Mouse (Mus musculus): ENCODE results near the gene Csrnp3. TPM values are rescaled to one million over a fixed set of nuclear protein-coding genes. Genes with fewer than 3 reads are reported as not detected.
"Not testable (repeated sequence)": the region's sequence is repeated elsewhere in the genome, so short reads cannot be mapped to it uniquely, and the experiment has no call there.

The Csrnp3 gene
- polyA plus RNA-seq (2015; fragmentation: Nextera tagmentation; extraction: Ambion mirVana): 0.32 and 0.34 TPM in 2 replicates

GRCm38 (mm10) chr2:65845551-65845950 is at the start of gene Csrnp3:
Csrnp3 (plus strand) TSS chr2:65845767.
- no peak for DNase-seq (ENCODE audit: low spot score)

- no peak for DNase-seq (ENCODE audit: low spot score)
Observed at GRCm38 (mm10) chr2:65801054-65801709, 44.4 kb upstream of the Csrnp3 start.

- no peak for DNase-seq (ENCODE audit: low spot score)
Observed at GRCm38 (mm10) chr2:65806556-65806955, 39.0 kb upstream of the Csrnp3 start.

GRCm38 (mm10) chr2:65811203-65811602 is 34.4 kb upstream of the Csrnp3 start:
- DNase-seq (ENCODE audit: low spot score): not testable (repeated sequence)

GRCm38 (mm10) chr2:65818080-65818796 is 27.3 kb upstream of the Csrnp3 start:
- DNase-seq (ENCODE audit: low spot score): peak; percentile 40

- no peak for DNase-seq (ENCODE audit: low spot score)
Observed at GRCm38 (mm10) chr2:65820114-65820769, 25.3 kb upstream of the Csrnp3 start.

DNA sequence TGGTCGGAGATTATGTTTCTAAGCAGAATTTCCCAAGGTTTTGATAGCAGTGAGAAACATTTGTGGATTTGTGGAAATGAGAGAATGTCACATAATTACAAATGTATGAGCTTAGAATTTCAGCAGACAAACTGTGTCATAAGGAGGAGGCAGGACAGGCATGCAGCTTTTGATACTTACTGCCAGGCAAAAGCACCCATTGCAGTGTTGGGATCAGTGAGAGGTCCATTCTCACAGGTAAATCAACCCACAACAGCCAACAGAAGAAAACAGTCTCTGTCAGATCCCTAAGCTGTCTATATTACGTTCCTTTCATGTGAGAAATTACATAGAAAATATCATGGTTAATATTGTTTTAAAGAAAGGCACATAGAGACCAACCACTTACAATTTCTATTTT is 19.3 kb upstream of the Csrnp3 start:
- no peak for DNase-seq (ENCODE audit: low spot score)

DNA sequence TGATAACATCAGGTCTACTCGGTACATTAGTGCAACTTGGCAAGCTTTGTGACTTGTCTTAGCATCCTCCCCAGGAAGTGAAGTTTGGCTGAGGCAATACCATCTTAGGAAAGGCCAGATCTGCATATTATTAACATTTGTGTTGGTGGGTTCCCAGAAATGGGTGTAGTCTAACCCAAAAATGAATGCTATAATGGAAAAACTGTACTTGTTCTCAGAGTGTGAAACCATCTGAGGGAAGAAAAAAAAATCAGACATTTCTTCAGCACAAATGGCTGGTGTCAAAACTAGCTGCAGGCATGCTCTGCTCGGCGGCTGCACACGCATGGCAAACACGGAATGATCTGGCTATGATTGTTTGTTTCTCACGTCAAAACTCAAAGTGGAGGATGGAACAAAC is 18.8 kb upstream of the Csrnp3 start:
- no peak for DNase-seq (ENCODE audit: low spot score)

GRCm38 (mm10) chr2:65828699-65829098 is 16.9 kb upstream of the Csrnp3 start:
- no peak for DNase-seq (ENCODE audit: low spot score)

DNA sequence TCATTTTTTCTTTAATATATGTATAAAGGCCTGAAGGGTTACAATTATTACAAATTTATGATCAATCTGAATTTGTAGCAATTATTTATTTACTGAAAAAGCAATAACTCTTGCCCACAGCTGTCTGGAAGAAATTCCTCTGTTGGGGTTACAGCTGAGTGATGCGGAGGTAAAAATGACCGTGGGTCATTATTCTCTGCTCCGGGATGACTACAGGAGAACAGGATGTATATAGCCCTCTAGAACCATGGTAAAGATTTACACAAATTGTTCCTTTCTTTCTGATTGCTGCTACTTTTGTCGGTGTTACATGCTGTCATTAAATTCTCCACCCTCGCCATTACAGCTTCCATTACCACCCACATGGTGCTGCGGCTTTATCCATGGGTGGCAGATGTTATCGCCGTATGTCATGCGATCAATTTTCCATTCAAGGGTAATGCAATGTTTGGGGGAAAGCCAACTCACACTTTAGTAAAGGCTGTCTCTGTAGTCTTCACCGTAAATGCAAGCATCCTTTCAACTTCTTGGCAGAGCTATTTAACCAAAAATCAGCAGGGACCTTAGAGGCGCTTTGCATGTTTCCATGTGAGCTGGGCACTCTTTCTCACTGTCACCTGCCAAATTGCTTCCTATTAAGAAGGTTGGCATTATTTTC is 12.7 kb upstream of the Csrnp3 start:
- DNase-seq (ENCODE audit: low spot score): no peak

DNA sequence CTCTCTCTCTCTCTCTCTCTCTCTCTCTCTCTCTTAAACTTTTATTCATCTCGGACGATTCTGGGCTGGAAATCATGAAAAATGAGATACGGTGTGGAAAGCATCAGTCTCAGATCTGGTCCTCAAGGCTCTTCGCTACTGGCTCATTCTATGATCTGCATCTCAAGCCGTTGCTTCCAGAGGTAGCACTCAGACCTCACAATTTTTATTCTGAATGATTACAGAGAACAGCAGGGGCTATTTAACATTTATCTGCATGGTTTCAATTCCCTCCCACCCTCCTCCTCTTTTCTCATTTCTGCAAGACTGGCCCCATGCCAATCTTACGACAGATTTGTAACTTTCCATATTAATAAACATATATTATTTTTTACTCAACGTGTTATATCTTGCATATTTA is 12.1 kb upstream of the Csrnp3 start:
- DNase-seq (ENCODE audit: low spot score): no peak

DNA sequence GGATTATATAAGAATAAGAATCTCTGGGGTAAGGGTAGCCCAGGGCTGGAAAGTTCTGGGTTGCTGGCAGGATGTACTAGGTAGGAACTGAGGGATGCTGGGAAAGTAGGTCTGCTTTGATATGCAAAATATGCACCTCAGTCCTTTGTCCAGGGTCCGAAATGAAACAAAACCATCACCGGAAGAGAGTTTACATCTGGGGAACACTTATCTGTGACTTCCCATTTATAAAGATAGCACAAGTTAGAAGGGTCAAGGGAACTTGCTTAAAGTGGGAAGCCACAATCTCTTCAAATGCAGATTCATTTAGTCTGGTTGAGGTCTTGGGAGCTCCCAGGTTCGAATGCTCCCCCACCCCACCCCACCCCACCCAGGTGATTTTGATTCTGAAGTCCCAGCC is 4.0 kb upstream of the Csrnp3 start:
- DNase-seq (ENCODE audit: low spot score): no peak

DNA sequence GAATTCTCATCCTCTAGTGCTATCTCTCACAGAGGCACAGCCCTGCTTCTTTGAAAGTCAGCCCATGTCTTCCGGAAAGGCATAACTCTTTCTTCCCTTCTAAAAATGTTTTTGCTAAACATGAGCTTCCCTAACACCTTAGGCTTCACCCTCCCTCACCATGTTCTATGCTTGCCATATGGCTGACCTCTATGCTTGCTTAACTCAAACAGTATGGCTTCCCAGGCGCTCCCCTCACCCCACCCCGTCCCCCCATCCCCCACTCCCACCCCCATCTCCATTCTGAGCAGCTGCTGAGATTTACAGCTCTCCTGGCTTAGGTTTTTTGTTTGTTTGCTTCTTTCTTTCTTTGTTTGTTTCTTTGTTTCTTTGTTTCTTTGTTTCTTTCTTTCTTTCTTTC is 3.2 kb upstream of the Csrnp3 start:
- DNase-seq (ENCODE audit: low spot score): no peak

DNA sequence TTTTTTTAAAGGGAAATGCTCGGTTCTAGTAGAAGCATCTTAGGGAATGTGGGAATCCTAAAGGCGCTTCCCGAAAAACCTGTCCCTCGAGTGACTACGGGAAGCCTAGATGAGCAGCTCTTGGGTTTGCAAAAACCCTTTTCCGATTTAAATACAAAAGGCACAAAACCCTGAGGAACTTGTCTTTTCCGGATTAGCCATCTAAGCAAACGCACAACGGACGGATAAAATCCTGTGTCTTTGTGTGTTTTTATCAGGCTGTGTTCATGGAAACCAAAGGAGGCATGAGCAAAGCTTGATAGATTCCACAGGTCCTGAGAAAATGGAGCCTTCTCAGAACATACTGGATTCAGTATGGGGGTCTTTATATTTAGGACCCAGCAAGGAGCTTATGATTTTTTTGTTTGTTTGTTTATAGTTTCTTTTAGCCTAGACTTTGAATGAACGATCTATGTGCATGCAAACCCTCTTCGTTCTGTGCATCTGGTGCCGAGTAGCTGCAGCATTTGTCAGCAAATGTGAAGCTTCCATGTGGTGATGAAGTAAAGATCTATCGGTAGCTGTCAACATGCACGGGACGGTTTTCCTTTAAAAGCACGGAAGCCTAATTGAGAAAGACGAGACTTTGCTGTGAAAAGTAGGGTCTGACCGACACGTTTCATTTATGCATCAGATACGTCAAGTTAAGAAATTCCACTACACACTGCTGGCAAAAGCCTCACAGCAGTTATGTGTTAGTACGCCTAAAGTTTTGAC is 611 bp downstream of the Csrnp3 start:
- no peak for DNase-seq (ENCODE audit: low spot score)

DNA sequence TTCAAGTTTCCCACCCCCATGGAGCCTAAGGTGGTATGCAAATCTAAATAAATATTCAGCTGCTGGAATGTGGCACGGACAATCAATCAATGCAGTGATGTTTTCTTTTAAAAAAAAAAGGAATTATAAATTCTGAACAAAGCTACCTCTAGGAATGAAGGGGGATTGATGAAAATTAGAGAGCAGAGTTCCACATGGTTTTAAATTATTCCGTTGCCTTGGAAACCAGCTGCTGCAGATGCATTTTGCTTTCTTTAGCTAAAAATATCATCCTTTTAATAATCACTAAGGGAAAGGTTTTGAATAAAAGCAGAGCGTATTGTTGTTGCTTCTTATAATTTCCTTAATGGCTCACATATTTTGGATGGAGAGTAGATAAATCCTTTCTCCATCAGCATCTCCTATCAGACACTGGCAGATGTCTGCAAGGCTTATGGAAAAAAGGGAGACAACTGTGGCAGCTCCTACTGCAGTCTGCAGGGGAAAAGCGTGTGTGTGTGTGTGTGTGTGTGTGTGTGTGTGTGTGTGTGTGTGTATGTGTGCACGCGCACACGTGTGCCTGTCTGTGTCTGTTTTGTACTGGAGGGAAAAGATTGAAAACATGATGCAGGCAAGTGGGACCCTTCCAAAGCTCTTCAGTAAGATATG is 2.0 kb downstream of the Csrnp3 start:
- no peak for DNase-seq (ENCODE audit: low spot score)

- DNase-seq (ENCODE audit: low spot score): no peak
Observed at GRCm38 (mm10) chr2:65848706-65849105, 3.1 kb downstream of the Csrnp3 start.

DNA sequence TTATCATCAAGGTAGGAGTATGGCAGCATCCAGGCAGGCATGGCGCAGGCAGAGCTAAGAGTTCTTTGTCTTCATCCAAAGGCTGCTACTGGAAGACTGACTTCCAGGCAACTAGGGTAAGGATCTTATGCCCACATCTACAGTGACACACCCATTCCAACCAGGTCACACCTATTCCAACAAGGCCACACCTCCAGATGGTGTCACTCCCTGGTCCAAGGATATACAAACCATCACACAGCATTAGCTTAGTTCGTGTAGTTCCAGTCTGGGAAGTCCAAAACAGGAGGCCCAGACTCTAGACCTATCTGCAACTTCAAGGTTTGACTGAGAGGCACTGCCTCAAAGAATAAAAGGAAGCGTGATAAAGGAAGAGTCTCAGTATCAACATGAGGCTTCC is 4.7 kb downstream of the Csrnp3 start:
- DNase-seq (ENCODE audit: low spot score): not testable (repeated sequence)

DNA sequence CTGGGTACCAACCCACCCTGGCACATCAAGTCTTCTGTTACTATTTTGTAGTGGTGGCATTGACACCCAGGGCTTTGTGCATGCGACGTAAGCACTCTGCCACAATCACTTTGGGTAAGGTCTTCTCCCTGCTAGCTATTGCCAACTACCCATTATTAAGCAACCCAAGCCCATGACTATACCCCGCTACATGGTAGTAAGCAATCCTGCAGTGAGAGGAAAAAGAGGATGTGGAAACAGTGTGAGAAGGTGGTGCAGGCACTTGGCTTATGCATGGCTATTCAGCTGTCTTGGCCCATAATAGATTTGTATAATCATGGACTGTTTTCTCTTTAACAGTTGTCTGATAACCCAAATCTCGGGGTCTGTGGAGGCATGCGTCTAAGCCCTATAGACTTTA is 11.2 kb downstream of the Csrnp3 start:
- DNase-seq (ENCODE audit: low spot score): no peak

DNA sequence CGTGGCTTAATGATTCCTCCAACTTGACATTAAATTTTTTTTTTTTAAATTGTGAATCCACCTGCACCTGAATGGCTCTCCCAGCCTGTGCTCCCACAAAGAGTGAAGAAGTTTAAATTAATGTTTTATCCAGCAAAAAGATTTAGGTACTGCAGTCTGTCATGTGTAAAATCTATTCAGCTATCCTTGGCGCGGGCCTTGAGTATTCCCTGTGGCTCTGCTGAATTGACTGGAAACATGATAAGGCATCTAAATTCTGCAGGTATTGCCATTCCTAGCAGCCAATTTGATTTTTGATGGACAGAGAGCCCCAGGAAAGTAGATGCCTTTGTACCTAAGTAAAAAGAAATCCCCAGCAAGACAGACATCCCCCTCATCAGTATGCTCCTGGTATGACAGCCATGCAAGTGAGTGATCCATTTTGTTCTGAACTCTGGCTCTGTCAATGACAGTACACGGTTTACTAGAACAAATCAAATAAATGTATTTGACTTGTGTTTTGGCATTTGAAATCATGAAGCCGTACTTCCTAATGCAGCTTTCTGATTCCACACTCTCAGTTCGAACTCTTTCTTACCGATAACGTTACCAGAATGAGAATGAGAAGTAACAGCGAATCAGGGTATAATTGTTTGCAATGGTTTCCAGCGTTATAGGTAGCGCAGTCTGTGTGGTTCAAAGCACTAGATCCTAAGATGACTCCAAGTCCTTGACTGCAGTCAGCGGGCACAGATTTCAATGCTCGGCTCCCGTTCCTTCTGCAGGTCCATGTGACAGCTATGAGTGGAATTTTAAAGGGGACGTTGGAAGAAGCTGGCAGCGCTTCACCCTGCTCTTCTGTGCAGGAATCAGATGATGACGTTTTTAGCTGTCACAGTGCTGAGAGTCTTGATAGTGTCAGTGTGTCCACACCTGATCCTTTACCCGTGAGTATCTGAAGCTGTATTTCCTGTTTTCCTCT is 14.5 kb downstream of the Csrnp3 start:
- DNase-seq (ENCODE audit: low spot score): no peak

Data from thymus, postnatal 0 days (tissue).